Mouse (Mus musculus): ENCODE results near the gene Eef2k. TPM values are rescaled to one million over a fixed set of nuclear protein-coding genes. Genes with fewer than 3 reads are reported as not detected.

Gene Eef2k
- polyA plus RNA-seq, 1 experiment from 2014 or later: 11.6 TPM

DNA sequence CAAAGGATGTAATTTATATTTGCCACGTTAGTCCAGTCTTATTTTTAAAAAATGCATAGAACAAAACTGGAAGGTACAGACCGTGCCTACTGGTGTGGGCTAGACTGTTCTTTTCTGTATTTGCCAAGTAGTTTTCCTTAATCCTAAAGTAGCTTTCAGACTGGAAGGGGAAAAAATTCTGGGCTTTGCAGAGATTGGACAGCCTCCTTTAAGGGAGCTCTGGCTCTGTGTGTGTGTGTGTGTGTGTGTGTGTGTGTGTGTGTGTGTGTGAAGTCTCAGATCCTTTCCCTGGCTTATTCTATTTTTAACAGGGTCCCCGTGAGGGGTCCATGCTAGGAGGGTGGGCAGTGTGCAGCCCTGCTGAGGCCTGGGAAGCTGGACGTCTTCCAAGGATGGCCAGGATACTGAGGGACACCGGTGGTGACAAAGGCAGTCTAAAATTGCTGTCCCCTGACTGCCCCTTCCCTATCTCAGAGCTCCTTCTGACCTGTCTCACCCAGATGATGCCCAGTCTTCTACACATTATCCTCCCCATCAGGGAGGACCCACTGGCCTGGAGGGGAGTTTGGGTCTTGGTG is 27.9 kb downstream of the Eef2k start:
- H3K9ac ChIP-seq (replicated peaks; ENCODE audit: low read depth, low read length): no peak overlapping the region
- H3K27me3 ChIP-seq (ENCODE audit: control insufficient read depth, insufficient read depth, low read length): no peaks in the 10 kb centered on the region
- H3K36me3 ChIP-seq (ENCODE audit: control insufficient read depth, insufficient read depth, low read length): no peaks in the 10 kb centered on the region
- no peak overlapping the region for H3K27ac ChIP-seq (ENCODE audit: low read depth, low read length)
- H3K4me3 ChIP-seq (ENCODE audit: low read depth, low read length): no peak overlapping the region
- WGBS: 58% methylated on average over 5 of the region's 5 CpGs
- no peak overlapping the region for H3K4me2 ChIP-seq (ENCODE audit: low read depth, low read length)
- H3K9me3 ChIP-seq (ENCODE audit: control insufficient read depth, low read length): no peaks in the 10 kb centered on the region
- H3K4me1 ChIP-seq (ENCODE audit: control insufficient read depth, insufficient read depth, low read length): peaks cover 6% of the 10 kb centered on the region
- ATAC-seq (ENCODE audit: low read depth): no peak

- Histone ChIP-seq H3K9ac (replicated peaks; ENCODE audit: low read depth, low read length) (no peak overlapping the region), H3K36me3 (ENCODE audit: control insufficient read depth, insufficient read depth, low read length) (no peaks in the 10 kb centered on the region), H3K27me3 (ENCODE audit: control insufficient read depth, insufficient read depth, low read length) (no peaks in the 10 kb centered on the region), H3K9me3 (ENCODE audit: control insufficient read depth, low read length) (no peaks in the 10 kb centered on the region), H3K4me1 (ENCODE audit: control insufficient read depth, insufficient read depth, low read length) (no peaks in the 10 kb centered on the region), H3K4me3 (ENCODE audit: low read depth, low read length) (no peak overlapping the region), H3K4me2 (ENCODE audit: low read depth, low read length) (no peak overlapping the region), H3K27ac (ENCODE audit: low read depth, low read length) (no peak overlapping the region)
- 81% methylated on average over 12 of the region's 12 CpGs for WGBS
- no peak for ATAC-seq (ENCODE audit: low read depth)
Observed at GRCm38 (mm10) chr7:120873083-120873482, 30.5 kb downstream of the Eef2k start.

- H3K9ac ChIP-seq (replicated peaks; ENCODE audit: low read depth, low read length): no peak overlapping the region
- H3K4me2 ChIP-seq (ENCODE audit: low read depth, low read length): no peak overlapping the region
- H3K9me3 ChIP-seq (ENCODE audit: control insufficient read depth, low read length): no peaks in the 10 kb centered on the region
- 94% methylated on average over 3 of the region's 3 CpGs for WGBS
- no peaks in the 10 kb centered on the region for H3K36me3 ChIP-seq (ENCODE audit: control insufficient read depth, insufficient read depth, low read length)
- H3K4me1 ChIP-seq (ENCODE audit: control insufficient read depth, insufficient read depth, low read length): no peaks in the 10 kb centered on the region
- H3K27me3 ChIP-seq (ENCODE audit: control insufficient read depth, insufficient read depth, low read length): no peaks in the 10 kb centered on the region
- H3K4me3 ChIP-seq (ENCODE audit: low read depth, low read length): no peak overlapping the region
- ATAC-seq (ENCODE audit: low read depth): no peak
- no peak overlapping the region for H3K27ac ChIP-seq (ENCODE audit: low read depth, low read length)
Observed at GRCm38 (mm10) chr7:120874021-120874420, 31.4 kb downstream of the Eef2k start.

- WGBS: 86% methylated on average over 7 of the region's 7 CpGs
- no peak for ATAC-seq (ENCODE audit: low read depth)
- Histone ChIP-seq H3K36me3 (ENCODE audit: control insufficient read depth, insufficient read depth, low read length) (peaks cover 1% of the 10 kb centered on the region; the same call in 1 of the 2 replicates), H3K27ac (ENCODE audit: low read depth, low read length) (no peak overlapping the region), H3K4me3 (ENCODE audit: low read depth, low read length) (no peak overlapping the region), H3K9ac (replicated peaks; ENCODE audit: low read depth, low read length) (no peak overlapping the region), H3K9me3 (ENCODE audit: control insufficient read depth, low read length) (no peaks in the 10 kb centered on the region), H3K27me3 (ENCODE audit: control insufficient read depth, insufficient read depth, low read length) (no peaks in the 10 kb centered on the region), H3K4me1 (ENCODE audit: control insufficient read depth, insufficient read depth, low read length) (no peaks in the 10 kb centered on the region), H3K4me2 (ENCODE audit: low read depth, low read length) (no peak overlapping the region)
Observed at GRCm38 (mm10) chr7:120874764-120875539, 32.3 kb downstream of the Eef2k start.

GRCm38 (mm10) chr7:120875540-120876388 is 33.1 kb downstream of the Eef2k start:
- no peak overlapping the region for H3K27ac ChIP-seq (ENCODE audit: low read depth, low read length)
- H3K36me3 ChIP-seq (ENCODE audit: control insufficient read depth, insufficient read depth, low read length): peaks cover 9% of the 10 kb centered on the region
- H3K9me3 ChIP-seq (ENCODE audit: control insufficient read depth, low read length): no peaks in the 10 kb centered on the region
- ATAC-seq (ENCODE audit: low read depth): no peak
- no peak overlapping the region for H3K4me3 ChIP-seq (ENCODE audit: low read depth, low read length)
- H3K27me3 ChIP-seq (ENCODE audit: control insufficient read depth, insufficient read depth, low read length): no peaks in the 10 kb centered on the region
- H3K4me1 ChIP-seq (ENCODE audit: control insufficient read depth, insufficient read depth, low read length): no peaks in the 10 kb centered on the region
- H3K9ac ChIP-seq (replicated peaks; ENCODE audit: low read depth, low read length): no peak overlapping the region
- no peak overlapping the region for H3K4me2 ChIP-seq (ENCODE audit: low read depth, low read length)
- WGBS: 70% methylated on average over 3 of the region's 3 CpGs

- Histone ChIP-seq H3K9me3 (ENCODE audit: control insufficient read depth, low read length) (no peaks in the 10 kb centered on the region), H3K4me3 (ENCODE audit: low read depth, low read length) (no peak overlapping the region), H3K36me3 (ENCODE audit: control insufficient read depth, insufficient read depth, low read length) (peaks cover 10% of the 10 kb centered on the region), H3K27ac (ENCODE audit: low read depth, low read length) (no peak overlapping the region), H3K4me2 (ENCODE audit: low read depth, low read length) (no peak overlapping the region), H3K27me3 (ENCODE audit: control insufficient read depth, insufficient read depth, low read length) (no peaks in the 10 kb centered on the region), H3K9ac (replicated peaks; ENCODE audit: low read depth, low read length) (no peak overlapping the region), H3K4me1 (ENCODE audit: control insufficient read depth, insufficient read depth, low read length) (no peaks in the 10 kb centered on the region)
- WGBS: 63% methylated on average over 6 of the region's 6 CpGs
- ATAC-seq (ENCODE audit: low read depth): no peak
Observed at GRCm38 (mm10) chr7:120878271-120878670, 35.6 kb downstream of the Eef2k start.

- no peak for ATAC-seq (ENCODE audit: low read depth)
- WGBS: 95% methylated on average over 3 of the region's 3 CpGs
- no peaks in the 10 kb centered on the region for H3K4me1 ChIP-seq (ENCODE audit: control insufficient read depth, insufficient read depth, low read length)
- no peaks in the 10 kb centered on the region for H3K27me3 ChIP-seq (ENCODE audit: control insufficient read depth, insufficient read depth, low read length)
- no peak overlapping the region for H3K27ac ChIP-seq (ENCODE audit: low read depth, low read length)
- no peak overlapping the region for H3K4me2 ChIP-seq (ENCODE audit: low read depth, low read length)
- H3K4me3 ChIP-seq (ENCODE audit: low read depth, low read length): no peak overlapping the region
- peaks cover 14% of the 10 kb centered on the region for H3K36me3 ChIP-seq (ENCODE audit: control insufficient read depth, insufficient read depth, low read length)
- no peaks in the 10 kb centered on the region for H3K9me3 ChIP-seq (ENCODE audit: control insufficient read depth, low read length)
- no peak overlapping the region for H3K9ac ChIP-seq (replicated peaks; ENCODE audit: low read depth, low read length)
Observed at GRCm38 (mm10) chr7:120879972-120880371, 37.3 kb downstream of the Eef2k start.

DNA sequence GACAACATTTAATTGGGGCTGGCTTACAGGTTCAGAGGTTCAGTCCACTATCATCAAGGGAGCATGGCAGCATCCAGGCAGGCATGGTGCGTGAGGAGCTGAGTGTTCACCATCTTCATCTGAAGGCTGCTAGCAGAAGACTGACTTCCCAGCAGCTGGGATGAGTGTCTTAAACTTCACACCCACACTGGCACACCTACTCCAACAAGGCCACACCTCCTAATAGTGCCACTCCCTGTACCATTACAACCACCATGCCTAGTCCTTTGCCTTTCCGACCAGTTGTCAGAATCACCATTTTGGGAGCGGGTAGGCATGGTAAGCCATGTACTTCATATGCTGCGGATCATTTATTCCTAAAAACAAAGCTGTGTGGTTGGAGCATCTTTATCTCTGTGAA is 38.1 kb downstream of the Eef2k start:
- ATAC-seq (ENCODE audit: low read depth): no peak
- Histone ChIP-seq H3K4me3 (ENCODE audit: low read depth, low read length) (no peak overlapping the region), H3K4me2 (ENCODE audit: low read depth, low read length) (no peak overlapping the region), H3K4me1 (ENCODE audit: control insufficient read depth, insufficient read depth, low read length) (no peaks in the 10 kb centered on the region), H3K27ac (ENCODE audit: low read depth, low read length) (no peak overlapping the region), H3K27me3 (ENCODE audit: control insufficient read depth, insufficient read depth, low read length) (no peaks in the 10 kb centered on the region), H3K9me3 (ENCODE audit: control insufficient read depth, low read length) (no peaks in the 10 kb centered on the region), H3K36me3 (ENCODE audit: control insufficient read depth, insufficient read depth, low read length) (peaks cover 20% of the 10 kb centered on the region), H3K9ac (replicated peaks; ENCODE audit: low read depth, low read length) (no peak overlapping the region)
- 98% methylated on average over 4 of the region's 4 CpGs for WGBS

GRCm38 (mm10) chr7:120881451-120881850 is 38.8 kb downstream of the Eef2k start:
- 68% methylated on average over 2 of the region's 2 CpGs for WGBS
- no peak for ATAC-seq (ENCODE audit: low read depth)

More at GRCm38 (mm10) chr7:120881451-120881850, 38.8 kb downstream of the Eef2k start:
- Histone ChIP-seq H3K4me1 (ENCODE audit: control insufficient read depth, insufficient read depth, low read length) (no peaks in the 10 kb centered on the region), H3K4me3 (ENCODE audit: low read depth, low read length) (no peak overlapping the region), H3K27ac (ENCODE audit: low read depth, low read length) (no peak overlapping the region), H3K27me3 (ENCODE audit: control insufficient read depth, insufficient read depth, low read length) (no peaks in the 10 kb centered on the region), H3K9me3 (ENCODE audit: control insufficient read depth, low read length) (no peaks in the 10 kb centered on the region), H3K36me3 (ENCODE audit: control insufficient read depth, insufficient read depth, low read length) (peaks cover 20% of the 10 kb centered on the region), H3K4me2 (ENCODE audit: low read depth, low read length) (no peak overlapping the region), H3K9ac (replicated peaks; ENCODE audit: low read depth, low read length) (no peak overlapping the region)

Data from neural tube, embryonic 14.5 days (tissue).